Mouse (Mus musculus): ENCODE data around the gene Zfp2.

Gene Zfp2

DNA sequence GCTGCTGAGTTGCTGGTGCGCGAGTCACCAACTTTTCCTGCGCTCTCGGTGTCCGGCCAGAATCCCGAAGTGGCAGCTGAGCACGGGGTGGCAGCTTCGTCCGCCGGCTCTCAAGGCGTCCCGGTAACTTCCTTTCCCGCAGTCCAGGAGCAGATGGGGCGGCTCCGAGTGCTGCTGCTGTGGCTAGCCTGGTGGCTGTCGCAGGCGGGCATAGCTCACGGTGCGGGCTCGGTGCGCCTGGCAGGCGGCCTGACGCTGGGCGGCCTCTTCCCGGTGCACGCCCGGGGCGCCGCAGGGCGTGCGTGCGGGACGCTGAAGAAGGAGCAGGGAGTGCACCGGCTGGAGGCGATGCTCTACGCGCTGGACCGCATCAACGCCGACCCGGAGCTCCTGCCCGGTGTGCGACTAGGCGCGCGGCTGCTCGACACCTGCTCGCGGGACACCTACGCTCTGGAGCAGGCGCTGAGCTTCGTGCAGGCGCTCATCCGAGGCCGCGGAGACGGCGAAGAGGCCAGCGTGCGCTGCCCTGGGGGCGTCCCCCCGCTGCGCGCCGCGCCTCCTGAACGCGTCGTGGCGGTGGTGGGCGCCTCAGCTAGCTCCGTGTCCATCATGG, 64.9 kb downstream of the Zfp2 start:
- peak; percentile 37 for DNase-seq (ENCODE audit: low spot score)

DNA sequence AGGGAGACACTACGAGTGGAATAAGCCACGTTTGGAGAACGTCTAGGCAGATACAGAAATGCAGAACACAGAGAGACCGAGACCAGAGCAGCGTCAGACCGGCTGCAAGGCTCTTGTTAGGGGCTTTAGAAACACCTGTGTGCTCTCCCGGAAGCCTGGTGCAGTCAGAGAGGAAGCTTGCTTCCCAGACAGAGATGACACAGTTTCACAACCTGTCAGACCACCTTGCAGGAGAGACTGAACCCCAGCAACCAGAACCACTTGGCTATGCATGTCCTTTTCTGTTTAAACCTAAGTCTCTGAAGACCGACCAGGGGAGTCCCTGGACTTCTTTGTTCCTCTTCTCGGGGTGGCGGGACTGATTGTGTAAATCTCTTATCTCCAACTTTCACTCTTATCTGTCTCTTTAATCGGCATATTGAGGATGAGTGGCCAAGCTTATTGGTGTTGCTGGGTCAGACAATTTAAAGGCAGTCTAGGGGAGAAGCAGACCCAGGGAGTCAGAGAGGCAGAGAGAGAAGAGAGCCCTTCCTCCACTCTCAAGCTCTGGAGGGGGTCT, 65.7 kb downstream of the Zfp2 start, which contains the start of gene Grm6:
TSS of gene Grm6 (plus strand) at position 509 of the 559 bp plus-strand sequence.
- no peak for DNase-seq (ENCODE audit: low spot score)

DNA sequence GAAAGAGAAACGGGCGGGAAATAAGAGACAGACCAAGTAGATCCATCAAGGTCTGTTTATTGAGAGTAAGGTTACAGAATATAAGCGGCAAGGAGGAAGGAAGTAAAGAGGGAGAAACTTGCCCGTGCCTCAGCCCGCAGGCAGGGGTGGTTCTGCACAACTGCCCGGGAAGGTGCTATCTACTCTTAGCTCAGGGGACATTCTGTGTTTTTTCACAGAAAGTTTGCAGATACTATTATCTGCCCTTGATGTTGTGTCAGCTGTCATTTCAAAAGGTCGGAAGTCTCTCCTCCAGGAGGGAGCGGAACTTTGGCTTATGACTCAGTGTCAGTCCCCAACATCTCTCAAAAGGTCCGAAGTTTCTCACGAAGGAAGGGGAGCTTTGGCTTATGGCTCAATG, 66.7 kb downstream of the Zfp2 start:
- DNase-seq (ENCODE audit: low spot score): no peak

All from embryo, embryonic 10 days (tissue).